Mouse (Mus musculus) lung, postnatal 10 days (tissue): ENCODE measurements around the gene Prr5.
A peak's percentile ranks its signal among the peaks of the same experiment; 100 is the strongest.

Source experiments
- DNase-seq: peaks from one replicate; pipeline ENCODE4 v3.0.0; 2021

Gene Prr5

GRCm38 (mm10) chr15:84658655-84659054 is 10.8 kb upstream of the Prr5 start:
- DNase-seq, result no peak

DNA sequence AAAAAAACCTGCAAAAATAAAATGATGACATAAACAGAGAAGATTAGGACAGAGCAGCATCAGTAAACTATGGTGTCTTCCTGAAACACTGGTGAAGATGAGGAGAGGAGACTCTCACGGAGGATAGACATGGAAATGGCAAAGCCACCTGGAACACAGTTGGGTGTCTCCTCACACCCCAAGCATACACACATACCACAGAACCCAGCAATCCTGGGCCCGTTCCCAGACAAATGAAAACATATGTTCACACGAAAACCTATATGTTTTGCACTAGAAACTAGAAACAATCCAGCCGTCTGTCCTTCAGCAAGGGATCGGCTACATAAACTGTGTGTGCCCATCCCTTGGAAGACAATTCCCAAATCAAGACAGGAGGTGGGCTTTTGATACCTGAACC is 9.6 kb upstream of the Prr5 start:
- DNase-seq, result no peak

DNA sequence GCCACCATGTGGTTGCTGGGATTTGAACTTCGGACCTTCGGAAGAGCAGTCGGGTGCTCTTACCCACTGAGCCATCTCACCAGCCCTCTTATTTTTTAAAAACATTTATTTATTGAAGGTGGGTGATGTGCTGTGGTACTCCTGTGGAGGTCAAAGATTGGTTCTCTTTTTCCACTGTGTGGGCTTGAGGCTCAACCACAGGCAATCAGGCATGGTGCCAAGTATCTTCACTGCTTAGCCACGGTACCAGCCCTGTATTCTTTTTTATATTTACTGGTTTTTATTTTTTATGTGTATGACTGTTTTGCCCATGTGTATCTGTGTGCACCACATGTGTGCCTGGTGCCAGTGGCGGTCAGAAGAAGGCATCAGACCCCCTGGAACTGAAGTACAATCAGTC is 8.1 kb upstream of the Prr5 start:
- no peak for DNase-seq

DNA sequence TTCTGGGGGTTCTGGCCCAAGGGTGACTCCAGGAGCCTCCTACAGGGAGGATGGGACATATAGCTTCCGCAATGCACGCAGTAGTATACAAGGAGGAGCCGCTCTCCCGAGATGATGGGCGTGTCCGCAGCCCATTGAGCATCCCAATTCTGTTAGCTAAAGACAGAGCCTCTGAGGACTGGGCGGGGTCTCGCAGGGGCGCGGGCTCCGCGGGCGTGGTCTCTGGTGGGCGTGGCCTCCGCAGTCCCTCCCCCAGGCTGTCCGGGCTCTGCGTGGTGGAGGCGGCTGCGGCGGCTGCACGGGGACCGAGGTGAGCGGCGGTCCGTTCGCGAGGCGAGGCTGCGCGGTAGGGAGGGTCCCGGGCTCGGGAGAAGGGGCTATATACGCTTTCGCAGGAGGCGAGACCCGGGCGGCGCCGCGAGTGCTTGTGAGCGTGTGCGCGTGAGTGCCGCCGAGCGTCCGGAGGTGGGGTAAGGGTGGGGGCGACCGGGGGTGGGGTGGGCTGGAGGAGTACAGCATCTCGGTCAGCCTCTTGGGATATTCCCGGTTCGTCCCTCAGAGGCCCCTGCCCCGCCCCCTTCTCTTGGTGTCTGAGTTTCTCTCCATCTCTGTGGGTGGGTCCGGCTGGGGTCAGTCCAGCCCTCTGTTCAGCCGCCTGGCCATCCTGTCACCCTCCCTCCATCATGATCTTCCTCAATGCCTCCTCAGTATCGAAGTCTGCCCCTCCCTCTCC is 6.3 kb upstream of the Prr5 start:
- DNase-seq, result peak; percentile 82

DNA sequence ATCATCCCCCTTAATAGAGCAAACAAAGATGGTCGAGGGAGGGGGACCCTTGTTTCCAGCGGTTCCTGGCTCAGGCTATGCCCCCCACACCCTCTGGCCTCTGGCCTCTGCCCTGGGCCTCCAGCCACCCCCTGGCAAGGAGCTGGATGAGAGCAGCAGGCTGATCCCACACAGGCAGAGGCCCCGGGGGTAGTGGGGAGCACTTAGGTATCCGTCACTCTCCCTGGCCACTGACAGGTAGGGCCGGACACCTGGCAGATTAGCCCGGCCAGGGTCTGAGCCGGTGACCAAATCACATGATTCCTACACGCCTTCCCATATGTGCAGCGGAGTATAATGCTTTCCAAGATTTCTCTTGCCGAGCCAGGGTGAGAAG is 5.7 kb upstream of the Prr5 start:
- DNase-seq, result no peak

DNA sequence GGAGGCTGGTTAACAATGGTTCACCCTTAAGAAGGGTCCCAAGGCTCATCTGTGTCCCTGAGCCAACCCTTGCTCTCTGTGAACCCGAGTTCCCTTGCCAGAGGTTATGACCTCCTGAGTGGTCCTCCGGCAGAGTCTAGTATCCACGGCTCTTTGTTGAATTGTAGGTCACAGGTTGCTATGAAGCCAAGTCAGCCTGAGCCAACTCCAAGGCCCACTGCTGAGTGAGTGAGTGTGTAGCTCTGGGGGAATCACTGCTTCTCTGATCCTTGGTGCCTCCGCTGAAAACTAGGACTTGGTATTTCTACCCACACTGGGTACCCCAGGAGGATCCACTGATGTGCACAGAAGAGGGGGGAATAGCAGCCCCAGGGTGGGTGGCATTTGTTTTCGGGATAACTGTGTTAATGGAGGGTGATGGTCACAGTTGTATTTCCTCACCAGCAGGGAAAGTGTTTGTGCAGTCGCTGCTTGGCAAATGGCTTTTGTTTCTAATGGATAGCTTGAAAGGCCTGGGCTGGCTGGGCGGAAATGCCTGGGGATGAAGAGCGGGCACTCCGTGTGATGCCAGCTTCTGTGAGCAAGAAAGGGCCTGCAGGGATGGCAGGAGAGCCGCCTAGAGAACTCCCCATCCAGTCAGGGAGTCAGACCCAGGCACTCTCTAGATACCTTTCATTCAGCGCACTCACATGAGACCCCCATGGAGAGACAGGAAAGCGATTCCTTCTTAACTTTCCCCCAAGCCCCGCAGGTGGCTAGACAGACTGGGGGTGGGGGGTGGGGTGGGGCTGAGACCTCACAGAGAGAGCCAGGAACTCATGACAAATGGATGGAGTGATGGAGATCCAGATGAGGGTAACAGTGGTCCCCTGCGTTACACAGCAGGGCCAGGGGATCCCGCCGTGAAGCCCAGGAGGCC is 4.6 kb upstream of the Prr5 start:
- DNase-seq, result no peak

DNA sequence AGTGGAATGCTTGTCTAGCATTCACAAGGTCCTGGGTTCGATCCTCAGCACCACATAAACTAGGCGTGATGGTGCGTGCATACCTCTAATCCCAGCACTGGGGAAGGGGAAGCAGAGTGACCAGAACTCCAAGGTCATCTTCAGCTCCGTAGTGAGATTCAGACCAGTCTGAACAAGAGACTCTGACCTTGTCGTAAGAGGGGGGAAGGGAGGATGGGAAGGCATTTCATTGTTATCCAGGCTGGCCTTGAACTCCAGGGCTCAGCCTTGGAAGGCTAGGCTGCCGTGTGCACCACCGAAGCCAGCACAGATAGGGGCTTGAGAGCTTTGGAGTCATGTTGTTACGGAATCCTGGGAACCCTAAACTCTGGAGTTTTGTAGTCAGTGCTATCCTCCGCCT is 3.8 kb upstream of the Prr5 start:
- no peak for DNase-seq

- no peak for DNase-seq
These were observed 3.4 kb upstream of the Prr5 start for GRCm38 (mm10) chr15:84666065-84666464.

DNA sequence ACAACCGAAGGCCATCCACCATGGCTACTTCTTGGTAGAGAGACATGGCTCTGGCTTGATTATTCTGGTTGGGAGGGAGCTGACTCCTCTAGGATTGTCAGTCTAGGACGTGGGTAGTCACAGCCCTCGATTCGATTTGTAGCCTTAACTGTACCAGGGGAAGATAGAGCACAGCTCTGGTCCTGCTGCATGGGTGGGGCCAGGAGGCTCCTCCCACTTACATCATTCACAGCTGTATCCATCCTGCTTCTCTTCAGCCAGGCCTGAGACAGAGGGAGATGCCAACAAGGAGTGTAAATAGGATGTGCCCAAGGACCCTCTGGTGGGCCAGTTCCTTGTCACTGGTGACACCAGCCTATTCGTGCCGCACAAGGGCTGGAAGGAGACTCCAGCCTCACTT is 1.8 kb upstream of the Prr5 start:
- no peak for DNase-seq

GRCm38 (mm10) chr15:84669771-84670656 is 594 bp downstream of the Prr5 start:
- no peak for DNase-seq

- DNase-seq, result no peak
These were observed 1.2 kb downstream of the Prr5 start for GRCm38 (mm10) chr15:84670657-84671055.

- peak; percentile 86 for DNase-seq
These were observed 2.2 kb downstream of the Prr5 start for GRCm38 (mm10) chr15:84671401-84672307.

DNA sequence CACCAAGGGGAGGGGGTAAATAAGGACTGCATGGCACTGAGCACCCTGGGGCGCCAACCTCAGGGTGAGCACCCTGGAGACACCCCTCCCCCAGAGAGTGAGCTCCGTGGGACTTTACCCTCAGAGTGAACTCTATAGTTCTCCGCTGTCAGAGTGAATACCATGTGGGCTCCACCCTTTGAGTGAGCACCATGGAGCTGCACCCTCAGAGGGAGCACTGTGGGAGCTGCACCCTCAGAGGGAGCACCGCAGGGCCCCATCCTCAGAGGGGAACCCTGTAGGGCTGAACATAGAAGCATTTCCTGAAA is 2.8 kb downstream of the Prr5 start:
- DNase-seq, result no peak

DNA sequence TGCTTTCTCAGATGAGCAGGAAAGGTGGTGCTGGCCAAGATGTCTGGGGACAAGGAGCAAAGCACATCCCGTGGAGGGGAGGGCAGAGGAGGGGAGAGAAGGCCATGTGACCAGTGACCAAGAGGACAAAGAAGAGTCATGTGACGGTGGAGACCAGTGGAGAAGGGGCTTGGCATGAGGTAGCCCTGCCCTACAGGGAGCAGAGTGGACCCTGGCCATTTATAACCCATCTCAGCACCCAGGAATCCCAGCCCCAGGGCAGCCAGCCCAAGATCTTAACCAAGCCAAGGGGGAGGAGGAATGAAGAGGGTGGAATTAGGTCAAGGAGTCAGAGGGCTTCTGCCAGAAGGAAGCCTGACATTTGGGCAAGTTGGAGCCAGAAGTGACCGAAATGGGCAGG is 3.2 kb downstream of the Prr5 start:
- peak; percentile 69 for DNase-seq

DNA sequence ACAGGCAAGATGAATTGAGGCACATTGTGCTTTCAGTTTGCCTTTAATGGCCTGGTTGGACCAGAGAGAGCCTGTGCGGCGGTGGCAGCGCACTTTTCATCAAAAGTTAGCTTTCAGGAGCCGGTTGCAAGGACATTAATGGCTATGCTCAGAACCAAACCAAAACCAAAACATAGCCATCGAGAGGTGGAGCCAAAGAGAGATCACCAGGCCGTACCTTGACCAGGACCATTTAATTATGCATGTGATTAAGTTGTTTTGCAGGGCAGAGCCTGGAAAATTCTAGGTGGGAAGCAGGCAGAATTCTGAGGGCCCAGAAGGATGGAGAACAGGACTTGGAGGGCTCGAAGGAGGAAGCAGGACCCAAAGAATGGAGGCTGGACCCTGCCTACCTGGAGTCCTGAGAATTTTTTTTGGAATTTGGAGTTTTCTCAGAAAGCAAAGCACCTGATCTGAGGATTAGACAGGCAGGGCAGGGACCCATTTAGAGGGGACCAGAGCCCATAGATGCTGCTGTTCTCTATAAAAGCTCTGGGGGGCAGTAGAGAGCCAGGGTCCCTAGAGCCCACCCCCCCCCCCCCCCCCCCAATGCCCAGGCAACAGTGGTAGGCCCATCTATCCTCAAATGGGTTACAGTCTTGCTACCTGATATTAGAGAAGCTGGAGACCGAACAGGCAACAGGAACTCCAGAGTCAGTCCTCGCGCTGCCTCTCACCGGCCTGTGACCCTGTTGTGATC is 5.1 kb downstream of the Prr5 start:
- no peak for DNase-seq

DNA sequence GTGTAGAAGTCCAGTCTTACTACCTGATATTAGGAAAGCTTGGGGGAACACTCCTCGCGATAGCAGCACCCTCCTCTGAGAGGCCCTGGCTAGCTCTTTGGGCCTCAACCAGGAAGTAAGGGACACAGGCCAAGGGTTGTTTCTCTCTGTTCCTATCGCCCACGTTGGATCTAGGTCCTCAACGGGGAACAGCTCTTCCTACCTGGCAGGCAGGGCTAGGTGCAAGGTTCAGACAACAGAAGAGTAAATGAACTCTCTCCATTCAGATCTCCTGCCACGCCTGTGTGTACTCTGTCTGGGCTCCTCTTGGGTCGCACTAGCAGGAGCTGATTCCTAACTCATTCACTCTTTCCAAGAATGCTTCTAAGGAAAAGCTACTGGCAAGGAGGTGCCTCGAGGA is 5.9 kb downstream of the Prr5 start:
- no peak for DNase-seq

- no peak for DNase-seq
These were observed 8.5 kb downstream of the Prr5 start for GRCm38 (mm10) chr15:84677943-84678342.

- DNase-seq, result no peak
These were observed 9.7 kb downstream of the Prr5 start for GRCm38 (mm10) chr15:84679090-84679489.

DNA sequence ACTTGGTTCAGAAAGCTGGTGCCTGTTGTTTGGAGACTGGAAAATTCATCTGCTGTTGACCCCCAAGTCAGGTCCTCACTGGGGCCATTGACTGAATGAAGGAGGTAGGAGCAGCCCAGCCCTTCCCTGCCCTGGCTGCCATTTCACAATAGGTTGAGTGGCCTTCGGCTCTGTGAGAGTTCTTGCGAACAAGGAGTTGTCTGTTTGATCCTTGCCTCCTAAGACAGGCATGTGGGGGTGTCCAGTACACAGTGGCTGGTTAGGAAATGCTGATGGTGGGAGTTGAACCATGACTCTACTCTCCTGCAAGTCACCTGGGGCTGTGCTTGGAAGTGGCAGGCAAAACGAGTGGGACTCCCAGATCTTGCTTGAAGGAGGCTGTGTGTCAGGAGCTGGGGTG is 10.4 kb downstream of the Prr5 start:
- DNase-seq, result no peak

- DNase-seq, result peak; percentile 94
These were observed 11.4 kb downstream of the Prr5 start for GRCm38 (mm10) chr15:84680545-84681454.
